Comparison of ENCODE assay signal across 21 mouse cellular contexts in genomic region chr2:146147801-146148200, GRCm38 (mm10).
DNase-seq lines count a peak whose midpoint lies in the region; ATAC-seq lines count a peak whose summit lies in the region.
"Had no signal": no experiment of that assay in that cellular context is flagged by ENCODE, and none has a peak within 500 bp of the region (broad histone marks: within the 10 kb centered on the region; RNA-seq: fewer than 3 reads in every experiment).

No protein-coding gene starts in this region.

- H3K27ac ChIP-seq in forebrain, embryonic 10.5 days, result no peak overlapping the region
- H3K27ac ChIP-seq in forebrain, embryonic 14.5 days (ENCODE audit: low read depth, low read length), result no peak overlapping the region
- no peak overlapping the region for H3K27ac ChIP-seq in heart, embryonic 10.5 days

- H3K4me3 ChIP-seq in forebrain, embryonic 10.5 days, result no peak overlapping the region
- H3K4me3 ChIP-seq in forebrain, embryonic 14.5 days (ENCODE audit: low read depth, low read length), result no peak overlapping the region
- H3K4me3 ChIP-seq in heart, embryonic 10.5 days, result no peak overlapping the region

- WGBS in forebrain, embryonic 10.5 days, result 93% methylated on average over 5 of the region's 5 CpGs
- WGBS in forebrain, embryonic 14.5 days, result 94% methylated on average over 5 of the region's 5 CpGs
- WGBS in heart, embryonic 10.5 days, result 86% methylated on average over 5 of the region's 5 CpGs

- H3K4me1 ChIP-seq in forebrain, embryonic 10.5 days, result no peaks in the 10 kb centered on the region
- H3K4me1 ChIP-seq in forebrain, embryonic 14.5 days (ENCODE audit: control insufficient read depth, insufficient read depth, low read length), result peaks cover 4% of the 10 kb centered on the region; the same call in 1 of the 2 replicates
- H3K4me1 ChIP-seq in heart, embryonic 10.5 days, result no peaks in the 10 kb centered on the region

- H3K36me3 ChIP-seq in forebrain, embryonic 10.5 days (replicated peaks), result no peaks in the 10 kb centered on the region
- no peaks in the 10 kb centered on the region for H3K36me3 ChIP-seq in forebrain, embryonic 14.5 days (ENCODE audit: control insufficient read depth, insufficient read depth, low read length)
- H3K36me3 ChIP-seq in heart, embryonic 10.5 days, result no peaks in the 10 kb centered on the region
- H3K36me3 ChIP-seq: G1E had no signal

- H3K4me2 ChIP-seq in forebrain, embryonic 14.5 days (ENCODE audit: low read length), result no peak overlapping the region

- no peak overlapping the region for H3K9ac ChIP-seq in forebrain, embryonic 14.5 days (ENCODE audit: low read length)

- ATAC-seq in forebrain, embryonic 14.5 days, result no peak
- ATAC-seq: activated CD4-positive, CD25-positive, alpha-beta regulatory T cell, adult 4 months; CD4-positive, CD25-positive, alpha-beta regulatory T cell, adult 4 months; Patski had no signal

- H3K27me3 ChIP-seq in forebrain, embryonic 10.5 days (ENCODE audit: poor library complexity, severe bottlenecking), result no peaks in the 10 kb centered on the region
- no peaks in the 10 kb centered on the region for H3K27me3 ChIP-seq in forebrain, embryonic 14.5 days (replicated peaks; ENCODE audit: control insufficient read depth, insufficient read depth, low read length)
- no peaks in the 10 kb centered on the region for H3K27me3 ChIP-seq in heart, embryonic 10.5 days (ENCODE audit: insufficient read depth, poor library complexity, severe bottlenecking)
- H3K27me3 ChIP-seq: CH12.LX had no signal

- H3K9me3 ChIP-seq in forebrain, embryonic 10.5 days, result 0 out of 2 replicates have a peak, but pooled peaks cover 4% of the 10 kb centered on the region
- no peaks in the 10 kb centered on the region for H3K9me3 ChIP-seq in forebrain, embryonic 14.5 days (replicated peaks; ENCODE audit: control insufficient read depth, low read length)
- H3K9me3 ChIP-seq in heart, embryonic 10.5 days, result no peaks in the 10 kb centered on the region

- DNase-seq in forebrain, embryonic 10.5 days (ENCODE audit: extremely low spot score, low spot score), result peak; percentile 10
- no peak for DNase-seq in forebrain, embryonic 14.5 days (ENCODE audit: low spot score)
- peak; percentile 58 for DNase-seq in heart, adult 11 months
- DNase-seq in heart, adult 8-10 months (ENCODE audit: low spot score), result no peak
- DNase-seq in heart, embryonic 10.5 days (ENCODE audit: low spot score), result peak; percentile 66
- no peak for DNase-seq in heart, adult 9 months (ENCODE audit: low spot score in 2 of 2)
- DNase-seq: adrenal gland, adult 2 months; adrenal gland, adult 8-10 months; adrenal gland, postnatal 10 days; adrenal gland, postnatal 14 days; adrenal gland, postnatal 25 days; adrenal gland, postnatal 36 days; B cell, adult 2 months; cerebellum, adult 11 months; cerebellum, adult 11-12 months; cerebellum, adult 18-20 months had no signal

Comparison
In these comparisons a context has a peak if more than half of its experiments do, and no peak if none do; other contexts are left out.
1. DNase-seq: peak in forebrain, embryonic 10.5 days (single experiment), heart, adult 11 months (single experiment) and heart, embryonic 10.5 days (single experiment); none in forebrain, embryonic 14.5 days (single experiment), heart, adult 8-10 months (single experiment) and heart, adult 9 months (0 of 2).